Mouse (Mus musculus): Measurements from ENCODE around the gene Nop53. TPM values are rescaled to one million over a fixed set of nuclear protein-coding genes. Genes with fewer than 3 reads are reported as not detected.

The Nop53 gene
- polyA plus RNA-seq, 1 experiment from 2014 or later: 182 TPM

GRCm38 (mm10) chr7:15963798-15964652, 18.2 kb upstream of the Nop53 start:
- ATAC-seq (replicated peaks; ENCODE audit: low FRiP score, low TSS enrichment, low read depth) (no peak), DNase-seq (ENCODE audit: low spot score) (no peak)
- Histone ChIP-seq H3K27ac (ENCODE audit: low read depth) (no peak overlapping the region; the same call in 1 of the 2 replicates), H3K9me3 (ENCODE audit: control insufficient read depth, low read length) (no peaks in the 10 kb centered on the region), H3K4me2 (ENCODE audit: low read length) (no peak overlapping the region), H3K4me1 (replicated peaks; ENCODE audit: control insufficient read depth, insufficient read depth, low read length) (peaks cover 33% of the 10 kb centered on the region), H3K4me3 (ENCODE audit: low read depth, low read length) (no peak overlapping the region), H3K27me3 (replicated peaks; ENCODE audit: control insufficient read depth, insufficient read depth, low read length) (no peaks in the 10 kb centered on the region), H3K9ac (ENCODE audit: low read length) (no peak overlapping the region), H3K36me3 (ENCODE audit: control insufficient read depth, insufficient read depth, low read length) (peaks cover 15% of the 10 kb centered on the region; the same call in 1 of the 2 replicates)
- 83% methylated on average over 32 of the region's 32 CpGs for WGBS

- peak overlapping the region; percentile 42 for H3K4me2 ChIP-seq (ENCODE audit: low read length)
- H3K27ac ChIP-seq (ENCODE audit: low read depth): peak overlapping the region; percentile 90
- 15% methylated on average over 11 of the region's 12 CpGs for WGBS
- ATAC-seq (replicated peaks; ENCODE audit: low FRiP score, low TSS enrichment, low read depth) (peak; percentile 59), DNase-seq (ENCODE audit: low spot score) (peak; percentile 78)
- no peaks in the 10 kb centered on the region for H3K9me3 ChIP-seq (ENCODE audit: control insufficient read depth, low read length)
- peaks cover 28% of the 10 kb centered on the region; the same call in 1 of the 2 replicates for H3K36me3 ChIP-seq (ENCODE audit: control insufficient read depth, insufficient read depth, low read length)
- peaks cover 33% of the 10 kb centered on the region for H3K4me1 ChIP-seq (replicated peaks; ENCODE audit: control insufficient read depth, insufficient read depth, low read length)
- no peaks in the 10 kb centered on the region for H3K27me3 ChIP-seq (replicated peaks; ENCODE audit: control insufficient read depth, insufficient read depth, low read length)
- no peak overlapping the region for H3K4me3 ChIP-seq (ENCODE audit: low read depth, low read length)
- H3K9ac ChIP-seq (ENCODE audit: low read length): peak overlapping the region; percentile 16; the same call in 1 of the 2 replicates
Observed at GRCm38 (mm10) chr7:15962311-15963288, 16.7 kb upstream of the Nop53 start.

GRCm38 (mm10) chr7:15961798-15962197, 15.9 kb upstream of the Nop53 start:
- 83% methylated on average over 7 of the region's 7 CpGs for WGBS
- Histone ChIP-seq H3K4me2 (ENCODE audit: low read length) (peak overlapping the region; percentile 42; the same call in 1 of the 2 replicates), H3K4me1 (replicated peaks; ENCODE audit: control insufficient read depth, insufficient read depth, low read length) (peaks cover 33% of the 10 kb centered on the region), H3K27me3 (replicated peaks; ENCODE audit: control insufficient read depth, insufficient read depth, low read length) (no peaks in the 10 kb centered on the region), H3K9me3 (ENCODE audit: control insufficient read depth, low read length) (no peaks in the 10 kb centered on the region), H3K4me3 (ENCODE audit: low read depth, low read length) (no peak overlapping the region), H3K27ac (ENCODE audit: low read depth) (peak overlapping the region; percentile 90), H3K9ac (ENCODE audit: low read length) (0 out of 2 replicates have a peak overlapping the region, but pooled peaks have one; percentile 16), H3K36me3 (ENCODE audit: control insufficient read depth, insufficient read depth, low read length) (peaks cover 35% of the 10 kb centered on the region)
- ATAC-seq (replicated peaks; ENCODE audit: low FRiP score, low TSS enrichment, low read depth) (peak; percentile 10), DNase-seq (ENCODE audit: low spot score) (no peak)

- 0 out of 2 replicates have a peak overlapping the region, but pooled peaks have one; percentile 90 for H3K27ac ChIP-seq (ENCODE audit: low read depth)
- no peak for ATAC-seq (replicated peaks; ENCODE audit: low FRiP score, low TSS enrichment, low read depth)
- no peak overlapping the region for H3K4me3 ChIP-seq (ENCODE audit: low read depth, low read length)
- no peaks in the 10 kb centered on the region for H3K27me3 ChIP-seq (replicated peaks; ENCODE audit: control insufficient read depth, insufficient read depth, low read length)
- H3K9me3 ChIP-seq (ENCODE audit: control insufficient read depth, low read length): no peaks in the 10 kb centered on the region
- no peak overlapping the region for H3K4me2 ChIP-seq (ENCODE audit: low read length)
- peaks cover 33% of the 10 kb centered on the region for H3K4me1 ChIP-seq (replicated peaks; ENCODE audit: control insufficient read depth, insufficient read depth, low read length)
- no peak overlapping the region for H3K9ac ChIP-seq (ENCODE audit: low read length)
- 51% methylated on average over 4 of the region's 4 CpGs for WGBS
- no peak for DNase-seq (ENCODE audit: low spot score)
- H3K36me3 ChIP-seq (ENCODE audit: control insufficient read depth, insufficient read depth, low read length): peaks cover 37% of the 10 kb centered on the region
Observed at GRCm38 (mm10) chr7:15961239-15961638, 15.4 kb upstream of the Nop53 start.

- Histone ChIP-seq H3K36me3 (ENCODE audit: control insufficient read depth, insufficient read depth, low read length) (peaks cover 40% of the 10 kb centered on the region), H3K27me3 (replicated peaks; ENCODE audit: control insufficient read depth, insufficient read depth, low read length) (no peaks in the 10 kb centered on the region), H3K4me1 (replicated peaks; ENCODE audit: control insufficient read depth, insufficient read depth, low read length) (peaks cover 33% of the 10 kb centered on the region), H3K9ac (ENCODE audit: low read length) (no peak overlapping the region), H3K27ac (ENCODE audit: low read depth) (no peak overlapping the region), H3K4me2 (ENCODE audit: low read length) (no peak overlapping the region), H3K4me3 (ENCODE audit: low read depth, low read length) (no peak overlapping the region), H3K9me3 (ENCODE audit: control insufficient read depth, low read length) (no peaks in the 10 kb centered on the region)
- 50% methylated on average over 4 of the region's 4 CpGs for WGBS
- DNase-seq (ENCODE audit: low spot score) (no peak), ATAC-seq (replicated peaks; ENCODE audit: low FRiP score, low TSS enrichment, low read depth) (no peak)
Observed at GRCm38 (mm10) chr7:15960691-15961090, 14.8 kb upstream of the Nop53 start.

GRCm38 (mm10) chr7:15956143-15956542, 10.3 kb upstream of the Nop53 start:
- no peak for DNase-seq (ENCODE audit: low spot score)
- H3K4me1 ChIP-seq (replicated peaks; ENCODE audit: control insufficient read depth, insufficient read depth, low read length): peaks cover 4% of the 10 kb centered on the region
- H3K9me3 ChIP-seq (ENCODE audit: control insufficient read depth, low read length): no peaks in the 10 kb centered on the region; the same call in 1 of the 2 replicates
- H3K4me2 ChIP-seq (ENCODE audit: low read length): no peak overlapping the region
- H3K9ac ChIP-seq (ENCODE audit: low read length): no peak overlapping the region
- H3K27ac ChIP-seq (ENCODE audit: low read depth): 0 out of 2 replicates have a peak overlapping the region, but pooled peaks have one; percentile 7
- H3K36me3 ChIP-seq (ENCODE audit: control insufficient read depth, insufficient read depth, low read length): peaks cover 49% of the 10 kb centered on the region
- WGBS: 48% methylated on average over 5 of the region's 5 CpGs
- H3K27me3 ChIP-seq (replicated peaks; ENCODE audit: control insufficient read depth, insufficient read depth, low read length): no peaks in the 10 kb centered on the region
- ATAC-seq (replicated peaks; ENCODE audit: low FRiP score, low TSS enrichment, low read depth): no peak
- H3K4me3 ChIP-seq (ENCODE audit: low read depth, low read length): no peak overlapping the region

GRCm38 (mm10) chr7:15955509-15955908, 9.6 kb upstream of the Nop53 start:
- H3K27ac ChIP-seq (ENCODE audit: low read depth): 0 out of 2 replicates have a peak overlapping the region, but pooled peaks have one; percentile 7
- no peaks in the 10 kb centered on the region; the same call in 1 of the 2 replicates for H3K9me3 ChIP-seq (ENCODE audit: control insufficient read depth, low read length)
- ATAC-seq (replicated peaks; ENCODE audit: low FRiP score, low TSS enrichment, low read depth): 0 out of 2 replicates have a peak, but pooled peaks have one; percentile 24
- WGBS: 23% methylated on average over 7 of the region's 7 CpGs
- no peak overlapping the region for H3K4me3 ChIP-seq (ENCODE audit: low read depth, low read length)
- H3K36me3 ChIP-seq (ENCODE audit: control insufficient read depth, insufficient read depth, low read length): peaks cover 54% of the 10 kb centered on the region
- H3K4me1 ChIP-seq (replicated peaks; ENCODE audit: control insufficient read depth, insufficient read depth, low read length): no peaks in the 10 kb centered on the region; the same call in 1 of the 2 replicates
- no peak overlapping the region for H3K9ac ChIP-seq (ENCODE audit: low read length)
- peak overlapping the region; percentile 37 for H3K4me2 ChIP-seq (ENCODE audit: low read length)
- no peaks in the 10 kb centered on the region for H3K27me3 ChIP-seq (replicated peaks; ENCODE audit: control insufficient read depth, insufficient read depth, low read length)
- no peak for DNase-seq (ENCODE audit: low spot score)

- ATAC-seq (replicated peaks; ENCODE audit: low FRiP score, low TSS enrichment, low read depth) (peak; percentile 28; the same call in 1 of the 2 replicates), DNase-seq (ENCODE audit: low spot score) (no peak)
- Histone ChIP-seq H3K9ac (ENCODE audit: low read length) (no peak overlapping the region), H3K27ac (ENCODE audit: low read depth) (no peak overlapping the region), H3K9me3 (ENCODE audit: control insufficient read depth, low read length) (no peaks in the 10 kb centered on the region; the same call in 1 of the 2 replicates), H3K4me1 (replicated peaks; ENCODE audit: control insufficient read depth, insufficient read depth, low read length) (no peaks in the 10 kb centered on the region; the same call in 1 of the 2 replicates), H3K27me3 (replicated peaks; ENCODE audit: control insufficient read depth, insufficient read depth, low read length) (no peaks in the 10 kb centered on the region), H3K4me3 (ENCODE audit: low read depth, low read length) (no peak overlapping the region), H3K4me2 (ENCODE audit: low read length) (peak overlapping the region; percentile 37), H3K36me3 (ENCODE audit: control insufficient read depth, insufficient read depth, low read length) (peaks cover 54% of the 10 kb centered on the region)
- 10% methylated on average over 21 of the region's 21 CpGs for WGBS
Observed at GRCm38 (mm10) chr7:15954978-15955443, 9.1 kb upstream of the Nop53 start.

All from intestine, embryonic 14.5 days (tissue).